Mouse (Mus musculus) myocyte (in vitro differentiated cells): ENCODE measurements around the gene Arhgap15. TPM values are rescaled to one million over a fixed set of nuclear protein-coding genes. Genes with fewer than 3 reads are reported as not detected.

ENCODE experiments used
- H3K27me3 ChIP-seq: one replicate; pipeline ENCODE4 v1.6.1; 2011; ENCODE audit not compliant: control insufficient read depth, insufficient read depth, insufficient read length
- H3K36me3 ChIP-seq: one replicate; pipeline ENCODE4 v1.6.1; 2011; ENCODE audit not compliant: control insufficient read depth, insufficient read depth
- H3K4me2 ChIP-seq: one replicate; pipeline ENCODE4 v1.6.1; 2011; ENCODE audit warnings: low read depth, control low read depth
- H3K4me3 ChIP-seq: one replicate; pipeline ENCODE4 v1.5.1; 2011; ENCODE audit warnings: mild to moderate bottlenecking, control low read depth, moderate library complexity
- H3K79me2 ChIP-seq: one replicate; pipeline ENCODE4 v1.6.1; 2011; ENCODE audit not compliant: control insufficient read depth, insufficient read depth
- H3ac ChIP-seq: one replicate; pipeline ENCODE4 v1.6.1; 2011; ENCODE audit not compliant: control insufficient read depth, insufficient read length
- CEBPB ChIP-seq: IDR thresholded peaks from 2 replicates; pipeline ENCODE4 v1.6.1; 2011; ENCODE audit warnings: mild to moderate bottlenecking, moderate library complexity; ENCODE audit not compliant: poor library complexity, insufficient read depth, severe bottlenecking
- E2F4 ChIP-seq: IDR thresholded peaks from one replicate; pipeline ENCODE4 v1.6.1; 2011; ENCODE audit warnings: mild to moderate bottlenecking, control low read depth, moderate library complexity; ENCODE audit not compliant: insufficient read depth
- MAX ChIP-seq: IDR thresholded peaks from one replicate; pipeline ENCODE4 v1.6.1; 2011; ENCODE audit warnings: low read depth, mild to moderate bottlenecking, control low read depth
- MYOD1 ChIP-seq, 3 experiments: IDR thresholded peaks; one replicate each; pipeline ENCODE4 v1.6.1; 2011; ENCODE audit warnings: control low read depth in 2 of 3, low read depth in 2 of 3, mild to moderate bottlenecking in 2 of 3, moderate library complexity in 1 of 3; ENCODE audit not compliant: insufficient read length in 2 of 3, control insufficient read depth in 1 of 3
- MYOG ChIP-seq, 3 experiments: IDR thresholded peaks; one replicate each; pipeline ENCODE4 v1.6.1; 2011; ENCODE audit warnings: control low read depth in 2 of 3, low read depth in 2 of 3, mild to moderate bottlenecking in 2 of 3; ENCODE audit not compliant: insufficient read length in 2 of 3, control insufficient read depth in 1 of 3, insufficient read depth in 1 of 3
- POLR2A ChIP-seq: IDR thresholded peaks from one replicate; pipeline ENCODE4 v1.6.1; 2011; ENCODE audit warnings: low read depth, mild to moderate bottlenecking, control low read depth, moderate library complexity; ENCODE audit not compliant: insufficient read length
- POLR2AphosphoS2 ChIP-seq: IDR thresholded peaks from one replicate; pipeline ENCODE4 v1.6.1; 2011; ENCODE audit warnings: low read depth, control low read depth; ENCODE audit not compliant: insufficient read length
- REST ChIP-seq: IDR thresholded peaks from one replicate; pipeline ENCODE4 v1.6.1; 2011; ENCODE audit warnings: mild to moderate bottlenecking, control low read depth, moderate library complexity; ENCODE audit not compliant: insufficient read depth, insufficient read length
- SRF ChIP-seq: IDR thresholded peaks from one replicate; pipeline ENCODE4 v1.6.1; 2011; ENCODE audit warnings: low read depth; ENCODE audit not compliant: control insufficient read depth, insufficient read length
- TCF12 ChIP-seq: IDR thresholded peaks from one replicate; pipeline ENCODE4 v1.6.1; 2011; ENCODE audit warnings: mild to moderate bottlenecking, control low read depth; ENCODE audit not compliant: poor library complexity, insufficient read depth, severe bottlenecking
- TCF3 ChIP-seq: IDR thresholded peaks from one replicate; pipeline ENCODE4 v1.6.1; 2011; ENCODE audit warnings: low read depth, control low read depth; ENCODE audit not compliant: insufficient read length
- USF1 ChIP-seq: IDR thresholded peaks from one replicate; pipeline ENCODE4 v1.6.1; 2011; ENCODE audit warnings: low read depth, mild to moderate bottlenecking, control low read depth, moderate library complexity
- polyA plus RNA-seq: library from polyadenylated mRNA; unstranded; fragments of >200 nt; fragmentation: generic; extraction: Trizol; gene quantifications from one replicate; pipeline ENCODE4 v1.2.1, GENCODE M21; 2012; ENCODE audit warnings: missing spikeins

Arhgap15 gene
- polyA plus RNA-seq, 1 experiment, result not detected

DNA sequence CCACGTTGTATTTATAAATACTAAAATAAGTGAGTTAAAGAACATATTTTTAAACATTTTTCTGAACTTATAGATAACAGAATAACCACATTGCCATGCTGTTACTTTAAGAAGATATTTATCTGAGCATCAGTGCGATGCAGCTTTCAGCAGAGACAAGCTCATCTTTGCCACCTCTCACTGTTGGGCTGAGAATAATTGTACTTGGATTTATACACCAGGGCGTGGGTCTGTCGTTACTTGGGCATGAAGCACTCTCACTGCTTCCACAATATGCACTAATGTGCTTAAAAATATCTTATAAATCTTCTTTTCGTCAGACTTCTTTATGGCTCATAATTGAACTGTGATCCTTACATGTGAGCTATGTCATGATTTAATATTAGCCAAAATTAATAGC, 372.5 kb downstream of the Arhgap15 start:
- Histone ChIP-seq H3K27me3 (no peaks in the 10 kb centered on the region), H3K79me2 (no peaks in the 10 kb centered on the region), H3K36me3 (no peaks in the 10 kb centered on the region), H3K4me2 (no peak overlapping the region), H3ac (no peak overlapping the region), H3K4me3 (no peak overlapping the region)
- TF ChIP-seq TCF12, result no peak
- no peak for TF ChIP-seq TCF3
- no peak for TF ChIP-seq POLR2A
- TF ChIP-seq REST, result no peak
- TF ChIP-seq E2F4, result no peak
- TF ChIP-seq CEBPB, result no peak
- no peak for TF ChIP-seq MYOG (IDR thresholded peaks at IDR 0.05; ENCODE audit: control insufficient read depth in 1 of 3, insufficient read depth in 1 of 3, insufficient read length in 2 of 3, low read depth in 2 of 3)

- TF ChIP-seq POLR2A, result no peak
- no peak for TF ChIP-seq SRF
- TF ChIP-seq POLR2AphosphoS2, result no peak
- TF ChIP-seq MYOG (IDR thresholded peaks at IDR 0.05; ENCODE audit: control insufficient read depth in 1 of 3, insufficient read depth in 1 of 3, insufficient read length in 2 of 3, low read depth in 2 of 3), result no peak
- TF ChIP-seq TCF3, result no peak
- no peak for TF ChIP-seq MAX
- TF ChIP-seq REST, result no peak
- no peak for TF ChIP-seq TCF12
- TF ChIP-seq E2F4, result no peak
- TF ChIP-seq CEBPB, result no peak
- TF ChIP-seq MYOD1 (IDR thresholded peaks at IDR 0.05; ENCODE audit: control insufficient read depth in 1 of 3, insufficient read length in 2 of 3, low read depth in 2 of 3), result no peak
- no peak overlapping the region for H3K4me3 ChIP-seq
- no peak overlapping the region for H3ac ChIP-seq
- H3K27me3 ChIP-seq, result no peaks in the 10 kb centered on the region
- no peaks in the 10 kb centered on the region for H3K36me3 ChIP-seq
- H3K4me2 ChIP-seq, result no peak overlapping the region
- H3K79me2 ChIP-seq, result no peaks in the 10 kb centered on the region
Measured at GRCm38 (mm10) chr2:44123246-44123645, 374.6 kb downstream of the Arhgap15 start.

DNA sequence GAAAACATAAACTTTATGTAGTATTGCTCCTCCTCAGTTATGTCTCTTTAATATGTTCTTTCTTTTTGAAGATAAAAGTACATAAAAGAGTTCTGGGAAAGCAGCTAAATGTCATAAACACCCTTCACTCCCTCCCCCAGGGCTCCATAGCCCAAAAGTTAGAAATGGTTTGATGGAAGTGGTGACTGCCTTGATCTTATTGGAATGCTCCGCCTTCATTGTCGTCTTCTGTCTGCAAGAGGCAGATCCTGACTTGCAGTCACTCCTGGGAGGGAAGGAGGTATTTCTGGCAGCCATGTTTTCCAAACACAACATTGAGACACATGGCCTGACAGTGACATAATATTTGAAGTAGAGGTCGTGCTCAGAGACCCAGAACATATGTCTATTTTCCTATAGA, 375.5 kb downstream of the Arhgap15 start:
- TF ChIP-seq MYOG (IDR thresholded peaks at IDR 0.05; ENCODE audit: control insufficient read depth in 1 of 3, insufficient read depth in 1 of 3, insufficient read length in 2 of 3, low read depth in 2 of 3) (no peak), POLR2AphosphoS2 (no peak), MAX (no peak), MYOD1 (IDR thresholded peaks at IDR 0.05; ENCODE audit: control insufficient read depth in 1 of 3, insufficient read length in 2 of 3, low read depth in 2 of 3) (no peak), POLR2A (no peak), SRF (no peak), CEBPB (no peak)
- Histone ChIP-seq H3ac (no peak overlapping the region), H3K27me3 (no peaks in the 10 kb centered on the region), H3K79me2 (no peaks in the 10 kb centered on the region), H3K36me3 (no peaks in the 10 kb centered on the region), H3K4me2 (no peak overlapping the region), H3K4me3 (no peak overlapping the region)

DNA sequence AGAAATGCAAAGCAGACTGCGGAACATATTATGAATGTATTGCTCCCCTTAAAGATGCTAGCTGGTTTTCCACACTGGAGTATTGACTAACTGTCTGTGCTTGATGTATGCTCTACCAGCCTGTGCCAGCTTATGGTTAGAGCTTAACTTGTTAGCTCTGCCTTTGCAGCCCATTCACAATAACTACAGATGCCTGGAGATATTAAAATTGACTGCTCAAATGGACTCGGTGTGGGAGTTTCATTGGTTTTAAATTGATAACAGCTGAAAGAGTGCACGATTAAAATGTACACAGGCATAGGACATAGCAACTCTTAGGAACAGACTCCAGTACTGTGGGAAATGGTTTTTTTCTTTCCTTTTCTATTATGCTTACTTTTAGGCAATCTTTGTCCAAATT, 376.1 kb downstream of the Arhgap15 start:
- H3K79me2 ChIP-seq, result no peaks in the 10 kb centered on the region
- TF ChIP-seq TCF3 (no peak), USF1 (no peak), POLR2A (no peak)

DNA sequence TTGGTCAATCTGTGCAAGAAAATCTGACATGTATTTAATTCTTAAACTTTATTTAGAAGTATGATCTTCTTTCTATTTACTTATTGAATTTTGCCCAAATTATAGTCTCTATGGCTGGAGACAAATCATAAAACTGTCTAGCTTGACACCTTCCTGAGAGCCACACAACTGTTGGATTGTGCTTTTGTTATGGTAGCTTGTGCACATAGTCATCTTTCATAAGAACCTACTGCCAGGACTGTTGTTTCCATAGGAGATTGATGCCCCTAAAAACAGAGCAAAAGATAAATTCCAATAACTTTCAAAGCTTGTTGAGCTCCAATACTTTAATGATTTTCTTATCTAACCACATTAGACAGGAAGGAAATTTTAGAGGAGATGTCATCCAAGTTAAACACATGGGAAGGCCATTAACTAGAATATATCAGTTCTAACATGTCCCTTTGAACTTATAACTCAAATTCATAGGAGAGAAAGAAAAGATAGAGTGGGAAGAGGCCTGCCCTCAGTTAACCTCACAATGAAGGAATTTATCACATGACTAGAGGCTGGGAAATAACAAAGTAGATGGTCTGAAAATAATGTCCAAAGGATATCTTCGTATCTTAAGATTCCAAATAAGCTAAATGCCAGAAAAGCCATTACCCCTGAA, 377.5 kb downstream of the Arhgap15 start:
- TF ChIP-seq MYOG (IDR thresholded peaks at IDR 0.05; ENCODE audit: control insufficient read depth in 1 of 3, insufficient read depth in 1 of 3, insufficient read length in 2 of 3, low read depth in 2 of 3), result no peak
- TF ChIP-seq USF1, result no peak
- TF ChIP-seq TCF12, result no peak
- no peak for TF ChIP-seq REST
- no peak for TF ChIP-seq CEBPB
- TF ChIP-seq SRF, result no peak
- TF ChIP-seq MYOD1 (IDR thresholded peaks at IDR 0.05; ENCODE audit: control insufficient read depth in 1 of 3, insufficient read length in 2 of 3, low read depth in 2 of 3), result no peak
- no peak for TF ChIP-seq MAX
- no peak for TF ChIP-seq POLR2A
- no peak for TF ChIP-seq POLR2AphosphoS2
- no peak for TF ChIP-seq TCF3
- no peak for TF ChIP-seq E2F4
- Histone ChIP-seq H3K27me3 (no peaks in the 10 kb centered on the region), H3K36me3 (no peaks in the 10 kb centered on the region), H3ac (no peak overlapping the region), H3K79me2 (no peaks in the 10 kb centered on the region), H3K4me2 (no peak overlapping the region), H3K4me3 (no peak overlapping the region)

More for the DNA sequence above, 376.1 kb downstream of the Arhgap15 start:
- no peaks in the 10 kb centered on the region for H3K27me3 ChIP-seq
- H3ac ChIP-seq, result no peak overlapping the region
- no peak overlapping the region for H3K4me3 ChIP-seq
- H3K36me3 ChIP-seq, result no peaks in the 10 kb centered on the region
- H3K4me2 ChIP-seq, result no peak overlapping the region
